Mouse (Mus musculus) T-helper 17 cell (primary cell): ENCODE measurements at regions not wholly inside any gene's neighbourhood (a gene's known extent, or its start where the extent isn't known, plus 50 kb on each side); places are given as distances from the start of the nearest gene placed in this dataset.

Experiments used
- in situ Hi-C, 2 experiments: fragments of 300-600 bp; cut with MboI, MseI; formaldehyde crosslinking; loops; 1 replicate in 1 of 2; 2 replicates in 1 of 2; pipeline ENCODE4 v1.15.1; 2025; ENCODE audit warnings: high pct_unique_total_duplicates in 2 of 2

GRCm38 (mm10) chr5:64727847-64728246 lies 75.3 kb upstream of the Klf3 start:
- in situ Hi-C loops = no loop called here

GRCm38 (mm10) chr5:64732356-64732755 lies 70.8 kb upstream of the Klf3 start:
- in situ Hi-C loops = no loop called here

- in situ Hi-C loops = no loop called here
Measured at GRCm38 (mm10) chr5:64736985-64737384, 66.2 kb upstream of the Klf3 start.

GRCm38 (mm10) chr5:64738096-64738780 lies 65.0 kb upstream of the Klf3 start:
- in situ Hi-C loops = no loop called here

- in situ Hi-C loops = no loop called here
Measured at GRCm38 (mm10) chr5:64738781-64739310, 64.3 kb upstream of the Klf3 start.

GRCm38 (mm10) chr5:64739311-64740261 lies 63.6 kb upstream of the Klf3 start:
- in situ Hi-C loops = no loop called here

- in situ Hi-C loops = no loop called here
Measured at GRCm38 (mm10) chr5:64744041-64744440, 59.1 kb upstream of the Klf3 start.

GRCm38 (mm10) chr5:64744455-64744854 lies 58.7 kb upstream of the Klf3 start:
- in situ Hi-C loops = no loop called here

GRCm38 (mm10) chr5:64747461-64747860 lies 55.7 kb upstream of the Klf3 start:
- in situ Hi-C loops = no loop called here

- in situ Hi-C loops = no loop called here
Measured at GRCm38 (mm10) chr5:64749415-64750166, 53.6 kb upstream of the Klf3 start.

- in situ Hi-C loops = no loop called here
Measured at GRCm38 (mm10) chr5:64750406-64750805, 52.8 kb upstream of the Klf3 start.

- in situ Hi-C loops = no loop called here
Measured at GRCm38 (mm10) chr5:64750976-64751656, 52.1 kb upstream of the Klf3 start.

- in situ Hi-C loops = no loop called here
Measured at GRCm38 (mm10) chr5:64753142-64753750, 49.9 kb upstream of the Klf3 start.
